Mouse (Mus musculus): ENCODE data around the gene Dgkz. TPM values are rescaled to one million over a fixed set of nuclear protein-coding genes. Genes with fewer than 3 reads are reported as not detected.

Dgkz gene
- total RNA-seq, 2 experiments from 2014 or later, result 479 to 537 TPM

- DNase-seq (ENCODE audit: extremely low spot score in 1 of 2, low spot score in 1 of 2), result peak; percentile 85 to 90
Observed at GRCm38 (mm10) chr2:91944170-91944950, 31.3 kb downstream of the Dgkz start.

DNA sequence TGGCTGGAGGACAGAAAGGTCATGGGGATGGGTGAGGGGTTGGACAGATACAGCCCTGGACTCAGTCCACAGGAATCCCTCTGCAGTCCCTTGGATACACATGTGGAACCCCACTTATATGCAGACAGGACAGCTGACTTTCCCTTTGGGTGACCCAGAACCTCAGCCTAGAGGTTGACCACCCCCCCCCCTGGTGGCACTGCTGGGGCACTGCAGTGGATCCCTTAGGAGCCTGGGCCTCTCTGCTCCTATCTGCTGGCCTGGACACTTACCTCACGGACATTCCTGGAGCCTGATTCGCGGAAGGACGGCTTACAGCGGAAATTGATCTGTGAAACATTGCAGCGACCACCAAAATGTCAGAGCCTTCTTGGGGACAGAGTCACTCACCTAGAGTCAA, 33.3 kb downstream of the Dgkz start:
- no peak for DNase-seq (ENCODE audit: extremely low spot score in 1 of 2, low spot score in 1 of 2)

- DNase-seq (ENCODE audit: extremely low spot score in 1 of 2, low spot score in 1 of 2), result no peak
Observed at GRCm38 (mm10) chr2:91939303-91939935, 36.2 kb downstream of the Dgkz start.

GRCm38 (mm10) chr2:91936154-91936553, 39.5 kb downstream of the Dgkz start:
- no peak for DNase-seq (ENCODE audit: extremely low spot score in 1 of 2, low spot score in 1 of 2)

- DNase-seq (ENCODE audit: extremely low spot score in 1 of 2, low spot score in 1 of 2), result no peak
Observed at GRCm38 (mm10) chr2:91934826-91935525, 40.7 kb downstream of the Dgkz start.

DNA sequence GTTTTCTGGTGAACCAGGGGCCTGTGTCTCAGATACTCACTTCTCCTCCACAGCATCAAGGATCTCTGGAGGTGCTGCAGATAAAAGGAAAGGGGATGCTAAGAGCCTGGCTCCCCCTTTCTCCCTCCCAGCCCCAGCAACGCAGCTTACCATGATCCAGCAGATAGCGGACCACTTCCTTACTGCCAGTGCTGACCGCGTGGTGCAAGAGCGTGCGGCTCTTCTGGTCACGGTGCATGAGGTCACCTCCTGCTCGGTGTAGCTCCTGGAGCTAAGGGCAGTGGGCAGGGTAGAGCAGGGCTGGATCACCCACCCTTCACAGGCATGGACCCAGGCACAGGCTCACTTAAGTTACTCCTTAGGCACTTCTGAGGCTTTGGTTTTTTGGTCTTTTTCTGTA, 41.6 kb downstream of the Dgkz start:
- DNase-seq (ENCODE audit: extremely low spot score in 1 of 2, low spot score in 1 of 2), result no peak

DNA sequence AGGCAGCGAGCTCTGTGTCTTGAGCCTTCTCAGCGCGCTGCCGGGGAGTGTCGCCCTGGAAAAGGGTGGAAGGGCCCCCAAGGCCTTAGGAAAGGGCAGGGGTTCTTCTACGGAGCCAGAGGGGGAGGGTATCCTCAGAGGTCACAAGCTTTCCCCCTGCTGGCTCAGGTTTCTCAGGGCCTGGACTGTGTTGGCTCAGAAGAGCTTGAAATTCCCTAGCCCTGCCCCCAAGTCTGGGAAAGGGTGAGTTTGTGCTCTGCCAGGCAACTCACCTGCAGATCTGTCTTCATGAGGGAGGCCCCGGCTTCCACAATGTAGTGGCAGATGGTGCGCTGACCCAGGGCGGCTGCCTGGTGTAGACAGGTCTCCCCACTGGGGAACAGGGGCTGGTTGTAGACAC, 42.2 kb downstream of the Dgkz start:
- DNase-seq (ENCODE audit: extremely low spot score in 1 of 2, low spot score in 1 of 2), result no peak

DNA sequence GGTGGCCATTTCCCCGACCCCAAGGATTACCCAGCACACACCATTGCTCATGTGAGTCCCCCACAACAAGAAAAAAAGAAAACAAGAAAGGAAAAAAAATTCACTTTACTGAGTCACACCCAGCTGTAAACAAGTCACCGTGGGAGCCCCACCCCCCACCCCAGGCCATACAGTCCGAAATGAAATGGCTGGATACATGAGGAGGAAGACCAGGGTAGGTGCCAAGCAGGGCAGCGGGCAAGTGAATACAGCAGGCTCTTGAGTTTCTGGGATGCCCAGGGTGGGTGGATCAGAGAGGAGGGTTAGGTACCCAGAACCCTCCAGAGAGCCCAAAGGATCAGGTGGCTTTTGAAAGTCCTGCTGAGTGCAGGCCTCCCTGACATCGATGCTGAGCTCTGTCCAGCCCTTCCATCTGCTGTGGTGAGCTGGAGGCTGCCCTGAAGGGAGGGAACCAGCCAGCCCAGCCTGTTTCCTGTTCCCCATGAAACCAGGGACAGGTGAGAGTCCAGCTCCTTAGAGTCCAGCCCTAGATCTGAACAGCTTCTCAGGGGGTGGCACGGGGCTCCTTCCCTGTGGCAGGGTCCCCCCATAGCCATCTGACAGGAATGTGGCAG, 42.8 kb downstream of the Dgkz start:
- DNase-seq (ENCODE audit: extremely low spot score in 1 of 2, low spot score in 1 of 2), result no peak

GRCm38 (mm10) chr2:91932160-91932711, 43.4 kb downstream of the Dgkz start, which contains the start of gene Mdk:
Gene Mdk, minus strand, starts transcription at chr2:91932297.
- DNase-seq (ENCODE audit: extremely low spot score in 1 of 2, low spot score in 1 of 2), result no peak

DNA sequence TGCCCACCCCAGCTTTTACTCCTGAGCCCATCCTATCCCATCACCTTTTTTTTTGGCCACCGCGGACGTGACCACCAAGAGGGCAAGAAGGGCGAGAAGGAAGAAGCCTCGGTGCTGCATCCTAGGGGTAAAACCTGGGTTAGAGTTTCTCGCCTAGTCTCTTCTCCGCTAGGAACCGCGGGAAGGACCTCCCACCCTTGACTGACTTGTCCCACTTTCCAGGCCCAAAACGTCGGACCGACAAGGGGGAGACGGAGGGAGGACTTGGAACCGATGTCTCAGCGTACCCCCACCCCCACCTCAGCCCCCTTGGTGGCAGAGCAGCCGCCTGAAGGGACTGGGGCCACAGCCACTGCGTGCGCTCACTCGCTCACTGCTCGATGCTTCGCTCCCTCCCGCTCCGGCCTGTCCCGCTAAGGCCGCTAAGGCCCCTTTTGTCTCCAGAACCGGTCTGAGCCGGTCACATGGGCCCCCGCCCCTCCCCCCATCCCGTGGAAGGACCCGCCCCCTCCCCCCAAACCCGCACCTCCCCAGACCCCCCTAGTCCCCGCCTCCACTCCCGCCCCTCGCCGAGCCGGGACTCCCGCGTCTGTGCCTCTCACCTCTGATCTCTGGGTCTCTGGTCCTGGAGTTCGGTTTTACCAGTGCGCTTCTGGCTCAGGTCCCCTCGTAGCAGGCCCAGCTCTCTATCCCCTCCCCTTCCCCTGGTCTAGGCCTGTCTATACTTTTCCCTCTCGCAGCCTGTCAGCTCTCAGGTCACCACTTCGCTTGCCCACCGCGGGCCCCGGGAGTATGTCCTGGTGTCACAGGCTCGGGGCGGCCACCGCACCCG, 44.1 kb downstream of the Dgkz start:
- DNase-seq (ENCODE audit: extremely low spot score in 1 of 2, low spot score in 1 of 2), result no peak

DNA sequence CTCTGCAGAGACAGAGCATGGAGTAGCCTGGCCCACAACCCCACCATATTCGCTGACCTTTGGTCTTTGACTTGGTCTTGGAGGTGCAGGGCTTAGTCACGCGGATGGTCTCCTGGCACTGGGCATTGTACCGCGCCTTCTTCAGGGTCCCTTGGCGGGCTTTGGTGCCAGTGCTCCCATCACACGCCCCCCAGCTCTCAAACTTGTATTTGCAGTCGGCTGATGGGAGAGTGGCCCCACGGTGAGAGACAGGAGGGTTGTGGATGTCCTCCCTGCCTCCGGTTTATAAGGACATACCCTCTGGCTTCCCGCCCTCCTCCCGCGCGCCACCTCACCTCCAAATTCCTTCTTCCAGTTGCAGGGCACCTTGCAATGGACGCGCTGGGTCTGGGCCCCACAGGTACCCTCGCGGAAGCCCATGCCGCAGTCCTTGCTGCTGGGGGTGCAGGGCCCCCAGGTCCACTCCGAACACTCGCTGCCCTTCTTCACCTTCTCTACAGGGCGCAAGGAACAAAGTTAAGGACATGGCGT, 44.8 kb downstream of the Dgkz start:
- DNase-seq (ENCODE audit: extremely low spot score in 1 of 2, low spot score in 1 of 2), result no peak

- DNase-seq (ENCODE audit: extremely low spot score in 1 of 2, low spot score in 1 of 2), result no peak
Observed at GRCm38 (mm10) chr2:91929936-91930335, 45.7 kb downstream of the Dgkz start.

DNA sequence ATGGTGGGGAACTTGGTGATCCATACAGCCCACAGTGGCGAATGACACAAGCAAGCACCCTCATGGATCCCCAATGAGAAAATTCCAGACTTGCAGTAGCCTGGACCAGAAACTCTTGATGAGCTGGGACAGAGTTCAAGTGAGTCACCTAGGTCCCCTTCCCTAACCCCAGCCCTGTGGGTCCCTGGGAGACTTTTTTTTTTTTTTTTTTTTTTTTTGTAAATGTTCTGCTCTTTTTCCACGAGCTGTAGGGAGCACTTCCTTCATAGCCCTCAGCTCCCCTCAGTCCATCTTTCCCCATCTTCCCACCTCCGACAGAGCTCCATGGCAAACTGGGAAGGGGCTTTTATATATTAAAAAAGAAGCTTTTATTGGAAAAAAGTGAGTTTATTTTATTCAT, 46.2 kb downstream of the Dgkz start:
- no peak for DNase-seq (ENCODE audit: extremely low spot score in 1 of 2, low spot score in 1 of 2)

GRCm38 (mm10) chr2:91928534-91929350, 46.9 kb downstream of the Dgkz start:
- no peak for DNase-seq (ENCODE audit: extremely low spot score in 1 of 2, low spot score in 1 of 2)

- peak; percentile 74 to 91 for DNase-seq (ENCODE audit: extremely low spot score in 1 of 2, low spot score in 1 of 2)
Observed at GRCm38 (mm10) chr2:91927826-91928533, 47.7 kb downstream of the Dgkz start.

DNA sequence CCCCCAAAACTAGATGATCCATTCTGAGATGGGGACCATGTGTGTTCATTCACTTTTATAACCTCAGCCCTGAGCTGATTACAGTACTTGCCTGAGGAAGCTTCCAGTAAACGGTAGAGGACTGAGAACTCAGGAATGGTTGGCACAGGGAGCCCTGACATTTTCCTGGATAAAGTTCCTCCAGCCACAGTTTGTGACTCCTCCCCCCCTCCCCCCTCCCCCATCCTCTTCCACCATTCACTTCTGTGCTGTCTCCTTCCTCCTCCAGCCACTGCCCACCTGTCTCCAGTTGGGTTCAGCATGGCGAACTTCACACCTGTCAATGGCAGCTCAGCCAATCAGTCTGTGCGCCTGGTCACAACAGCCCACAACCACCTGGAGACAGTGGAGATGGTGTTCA, 48.7 kb downstream of the Dgkz start, which contains the start of gene Chrm4:
TSS of gene Chrm4 (plus strand) at position 301 of the 400 bp plus-strand sequence.
- no peak for DNase-seq (ENCODE audit: extremely low spot score in 1 of 2, low spot score in 1 of 2)

- DNase-seq (ENCODE audit: extremely low spot score in 1 of 2, low spot score in 1 of 2), result no peak
Observed at GRCm38 (mm10) chr2:91925442-91925841, 50.2 kb downstream of the Dgkz start.

GRCm38 (mm10) chr2:91924726-91925125, 50.9 kb downstream of the Dgkz start:
- DNase-seq (ENCODE audit: extremely low spot score in 1 of 2, low spot score in 1 of 2), result no peak

Data from layer of hippocampus, postnatal 25 days (tissue).